Mouse (Mus musculus): Measurements from ENCODE around the gene Nt5dc2. TPM values are rescaled to one million over a fixed set of nuclear protein-coding genes. Genes with fewer than 3 reads are reported as not detected.
A peak's percentile ranks its signal among the peaks of the same experiment; 100 is the strongest.

Gene Nt5dc2
- total RNA-seq, 1 experiment from 2014 or later: 48.5 TPM

DNA sequence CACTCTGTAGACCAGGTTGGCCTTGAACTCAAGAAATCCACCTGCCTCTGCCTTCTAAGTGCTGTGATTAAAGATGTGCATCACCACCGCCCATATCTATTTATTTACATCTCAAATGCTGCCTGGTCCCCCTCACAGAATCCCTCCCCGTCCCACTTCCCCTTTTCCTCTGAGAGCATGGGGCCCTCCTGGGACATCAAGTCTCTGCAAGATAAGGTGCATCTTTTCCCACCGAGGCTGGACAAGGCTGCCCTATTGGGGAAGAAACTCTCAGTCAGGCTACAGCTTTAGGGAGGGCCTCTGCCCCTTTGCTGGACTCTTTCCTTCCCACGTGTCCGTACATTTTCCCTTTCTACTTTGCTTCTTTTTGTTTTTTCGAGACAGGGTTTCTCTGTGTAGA lies 38.7 kb downstream of the Nt5dc2 start:
- DNase-seq: no peak

DNA sequence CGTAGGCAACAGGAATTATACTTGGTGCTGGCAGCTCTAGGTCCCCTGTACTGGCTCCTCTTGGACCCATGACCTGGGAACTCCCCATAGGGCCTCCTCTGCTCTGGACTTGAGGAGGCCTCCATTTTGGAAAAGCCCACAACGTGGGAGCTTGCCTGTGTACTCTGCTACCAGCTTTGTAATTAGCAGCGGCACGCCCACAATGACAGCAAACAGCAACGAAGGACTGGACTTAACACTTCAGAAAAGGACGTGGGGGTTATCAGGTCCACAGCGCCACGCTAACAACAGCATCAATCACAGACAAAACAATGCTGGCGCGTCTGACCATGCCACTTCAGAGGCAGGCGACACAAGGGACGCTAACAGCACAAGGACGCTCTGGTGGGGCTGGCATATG lies 40.1 kb downstream of the Nt5dc2 start:
- no peak for DNase-seq

DNA sequence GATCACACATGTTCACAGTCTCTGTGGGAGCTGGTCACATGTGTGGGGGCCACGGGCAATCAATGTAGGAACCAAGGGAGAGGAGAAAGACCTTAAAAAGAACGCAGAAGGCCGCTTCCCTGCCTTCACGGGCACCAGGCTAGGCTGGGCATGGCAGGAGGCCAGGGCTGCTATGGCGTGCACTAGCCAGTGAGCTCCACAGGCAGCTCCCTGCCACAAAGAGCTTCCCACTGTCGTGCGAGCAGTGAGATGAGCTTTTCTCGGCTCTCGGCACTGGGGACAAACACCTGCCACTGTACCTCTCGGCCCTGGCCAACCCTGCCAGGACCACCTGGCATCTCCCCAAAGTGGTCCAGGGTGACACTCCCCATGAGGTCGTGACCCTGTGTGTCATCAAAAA lies 40.5 kb downstream of the Nt5dc2 start:
- DNase-seq: peak; percentile 57

DNA sequence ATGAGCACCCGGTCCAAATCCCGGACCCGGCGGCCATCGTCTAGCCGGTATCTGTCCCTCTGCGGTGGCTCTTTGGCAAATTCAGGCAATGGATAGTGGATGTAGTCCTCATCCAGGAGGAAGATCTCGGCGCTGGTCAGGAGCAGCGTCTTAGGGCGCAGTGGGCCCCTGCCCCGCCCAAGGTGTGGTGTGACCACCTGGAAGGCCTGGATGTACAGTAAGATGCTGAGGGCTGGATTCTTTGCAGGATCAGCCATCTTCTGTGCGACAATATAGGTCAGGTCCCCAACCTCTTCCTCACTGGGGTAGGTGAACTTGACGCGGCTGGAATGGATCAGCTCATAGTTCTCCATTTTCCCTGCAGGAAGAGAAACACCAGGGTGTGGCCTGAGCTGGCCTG lies 41.0 kb downstream of the Nt5dc2 start:
- no peak for DNase-seq

DNA sequence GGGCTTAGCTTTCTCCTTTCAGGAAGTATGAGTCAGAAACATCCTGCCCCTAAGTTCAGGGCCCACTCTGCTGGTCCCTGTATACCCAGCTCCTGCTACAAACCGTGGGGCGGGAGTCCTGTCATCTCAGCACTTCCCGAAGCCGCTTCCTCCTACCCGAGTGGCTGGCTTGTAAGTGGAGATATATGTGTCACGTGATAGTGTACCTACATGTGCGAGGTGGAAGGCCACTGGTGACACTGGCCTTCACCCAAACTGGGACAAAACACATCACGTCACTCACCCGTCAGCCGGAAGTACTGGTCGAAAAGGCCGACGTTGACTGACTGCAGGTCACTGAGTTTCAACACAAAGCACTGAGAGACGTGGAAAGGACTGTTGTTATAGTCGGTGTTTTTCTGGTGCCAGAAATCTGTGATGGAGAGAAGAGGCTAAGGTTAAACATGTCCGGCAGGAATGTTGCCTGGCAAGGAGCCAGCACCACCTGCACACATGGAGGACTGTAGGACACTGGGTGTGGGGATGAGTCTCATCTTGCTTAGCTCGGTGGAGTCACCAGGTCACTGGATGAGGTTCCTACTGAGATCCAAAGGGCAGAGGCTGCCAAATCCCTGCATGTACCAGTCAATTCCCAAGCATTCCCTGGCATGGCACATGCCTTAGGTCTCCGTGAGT lies 42.1 kb downstream of the Nt5dc2 start:
- peak; percentile 48 for DNase-seq

DNA sequence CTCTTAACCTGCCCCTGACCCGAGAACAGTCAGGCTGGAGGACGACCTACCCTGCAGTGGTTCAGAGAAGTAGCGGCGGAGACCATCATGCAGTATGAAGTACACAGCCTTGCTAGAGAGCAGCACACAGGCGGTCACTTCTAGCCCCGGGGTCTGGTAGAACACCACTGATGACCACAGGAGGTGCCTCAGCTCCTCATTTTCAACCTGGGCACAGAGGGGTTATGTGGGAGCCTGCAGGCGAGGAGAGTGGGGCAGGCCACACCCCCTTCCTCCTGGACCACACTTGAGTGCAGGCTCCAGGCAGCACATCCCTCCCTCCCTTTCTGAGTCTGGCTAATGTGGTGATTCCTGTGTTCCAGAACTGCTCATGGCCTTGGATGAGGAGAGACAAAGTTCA lies 42.7 kb downstream of the Nt5dc2 start:
- no peak for DNase-seq

DNA sequence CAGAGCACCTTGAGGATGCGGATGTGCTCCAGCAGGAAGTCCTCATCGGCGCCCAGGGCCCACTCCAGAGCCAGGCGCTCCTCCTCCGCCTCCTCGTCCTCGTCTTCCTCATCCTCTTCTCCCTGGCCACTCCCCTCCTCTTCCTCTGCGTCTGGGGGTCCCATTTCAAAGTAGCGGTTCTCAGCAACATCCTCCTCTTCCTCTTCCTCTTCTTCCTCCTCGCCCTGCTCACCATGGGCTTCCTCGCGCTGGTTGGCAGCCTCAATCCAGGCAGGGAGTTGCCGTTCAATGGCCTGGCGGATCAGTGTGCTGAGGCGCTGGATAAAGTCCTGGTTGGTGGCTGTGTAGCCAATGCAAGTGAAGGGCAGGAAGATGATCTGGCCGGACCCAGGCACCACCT lies 46.4 kb downstream of the Nt5dc2 start:
- DNase-seq: no peak

DNA sequence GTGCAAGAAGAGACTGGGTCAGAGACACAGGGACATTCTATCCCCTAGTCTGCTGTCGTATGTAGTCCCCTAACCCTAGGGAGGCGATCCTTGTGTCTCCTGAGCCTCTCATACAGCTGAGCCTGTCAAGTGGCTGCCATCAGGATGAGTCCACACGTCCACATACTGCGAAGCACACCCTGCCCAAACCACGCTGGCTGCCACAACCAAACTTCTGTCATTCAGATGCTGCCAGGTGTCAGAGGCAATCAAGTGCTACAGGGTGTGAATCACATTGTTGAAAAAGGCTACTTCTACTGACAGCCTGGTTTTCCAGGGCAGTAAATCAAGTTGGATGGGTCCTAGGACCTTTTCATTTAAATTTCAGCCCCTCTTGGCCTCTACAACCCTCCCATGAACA lies 46.9 kb downstream of the Nt5dc2 start:
- DNase-seq: no peak

DNA sequence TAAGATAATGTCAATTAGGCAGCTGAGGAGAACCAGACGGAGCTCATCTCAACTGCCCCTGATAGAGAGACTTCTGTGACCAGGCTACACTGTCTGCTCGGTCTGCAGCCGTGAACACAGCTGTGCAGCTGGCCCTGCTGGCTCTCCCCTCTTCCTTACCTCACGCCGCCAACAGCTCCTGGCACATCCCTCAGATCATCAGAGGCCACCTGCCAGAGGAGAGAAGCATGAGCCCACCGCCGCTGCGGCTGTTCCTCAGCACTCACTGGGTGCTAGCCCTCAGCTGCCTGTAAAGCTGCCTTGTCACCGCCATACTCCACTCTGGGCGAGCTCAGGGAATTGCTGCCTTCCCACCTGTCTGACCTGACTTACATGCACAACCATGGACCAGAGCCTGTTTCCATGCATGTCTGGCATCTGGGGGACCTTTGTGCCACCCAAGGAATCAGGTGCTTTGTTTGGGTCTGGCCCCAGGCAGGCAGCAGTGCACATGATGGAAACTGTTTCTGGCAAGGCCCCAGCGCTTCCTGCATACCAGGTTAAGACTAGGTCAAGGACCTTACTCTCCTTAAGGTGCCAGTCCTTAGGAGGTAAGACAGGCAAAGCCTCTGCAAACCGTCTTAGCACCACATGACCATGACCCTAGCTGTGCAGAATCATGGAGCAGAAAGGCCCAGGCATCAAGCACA lies 49.0 kb downstream of the Nt5dc2 start:
- DNase-seq: no peak

DNA sequence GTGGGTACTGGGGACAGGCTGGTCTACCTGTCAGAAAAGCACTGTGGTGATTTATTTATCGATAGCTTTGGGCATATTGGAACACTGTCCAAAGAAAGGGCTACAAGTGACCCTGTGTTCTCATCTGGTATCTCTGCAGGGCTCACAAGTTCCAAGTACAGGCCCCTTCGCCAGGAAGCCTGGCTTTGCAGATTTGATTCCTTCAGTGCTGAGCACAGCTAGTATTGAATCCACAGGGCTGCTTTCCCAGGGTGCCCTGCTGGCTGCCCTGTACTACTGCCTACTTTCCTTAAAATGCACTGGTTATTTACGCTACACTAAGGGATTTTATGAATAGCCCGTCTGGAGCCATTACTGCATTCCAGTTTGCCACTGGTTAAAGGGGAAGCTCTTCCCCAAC lies 50.7 kb downstream of the Nt5dc2 start:
- DNase-seq: no peak

DNA sequence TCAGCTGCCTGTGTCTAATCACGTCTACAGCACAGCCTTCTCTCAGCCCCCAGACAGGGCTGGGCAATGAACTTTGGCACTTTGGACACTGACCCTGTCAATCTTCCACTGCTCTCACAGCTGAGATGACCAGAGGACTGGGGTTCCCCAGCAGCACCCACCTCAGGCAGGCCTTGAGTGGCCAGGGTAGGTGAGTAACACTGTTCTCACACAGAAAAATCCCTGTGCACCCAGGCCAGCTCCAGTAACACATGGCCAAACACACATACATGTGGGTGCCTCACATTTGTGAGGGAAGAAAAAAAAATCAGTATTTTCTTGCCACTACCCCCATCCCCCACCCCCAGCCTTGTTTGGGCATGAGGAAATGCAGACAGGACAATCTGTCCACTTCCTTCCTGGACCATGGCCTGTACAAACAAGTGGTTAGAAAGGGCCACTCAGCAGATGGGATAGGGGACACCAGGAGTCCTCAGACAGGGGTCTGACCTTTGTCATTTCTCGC lies 52.0 kb downstream of the Nt5dc2 start:
- DNase-seq: no peak

DNA sequence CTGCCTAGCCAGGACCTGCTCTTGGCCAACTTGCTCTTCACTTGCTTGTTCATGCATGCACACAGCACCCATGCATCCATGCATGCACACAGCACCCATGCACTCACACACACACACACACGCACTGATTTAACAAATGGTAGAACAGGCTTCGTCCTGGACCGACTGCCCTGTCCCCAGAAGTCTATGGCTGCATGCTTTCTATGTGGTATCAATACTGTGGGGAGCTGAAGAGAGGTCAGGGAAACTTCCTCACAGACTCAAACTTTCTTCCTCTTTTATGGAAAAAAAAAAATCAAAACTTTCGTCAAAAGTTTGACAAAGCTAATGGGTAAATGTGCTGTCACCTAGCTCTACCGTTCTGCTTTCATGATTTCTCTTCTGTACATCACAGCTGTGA lies 52.7 kb downstream of the Nt5dc2 start:
- no peak for DNase-seq

DNA sequence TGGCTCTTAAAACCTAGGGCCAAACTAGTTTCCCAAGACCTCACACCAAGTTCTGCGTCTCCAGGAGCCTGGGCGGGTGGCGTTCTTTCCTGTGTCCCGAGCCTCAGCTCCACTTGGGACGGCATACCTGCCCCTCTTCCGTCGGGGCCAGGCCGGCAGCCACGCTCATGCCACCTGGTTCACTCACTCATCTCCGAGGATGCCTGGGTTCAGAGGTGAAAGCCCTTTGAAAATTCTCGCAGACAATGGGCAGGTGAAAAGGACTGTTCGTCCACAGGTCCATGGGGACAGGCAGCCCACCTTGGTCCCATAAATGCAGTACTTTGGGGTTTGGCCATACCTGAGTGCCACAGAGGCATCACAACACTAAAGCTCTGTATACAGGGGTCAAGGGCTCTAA lies 53.3 kb downstream of the Nt5dc2 start:
- no peak for DNase-seq

DNA sequence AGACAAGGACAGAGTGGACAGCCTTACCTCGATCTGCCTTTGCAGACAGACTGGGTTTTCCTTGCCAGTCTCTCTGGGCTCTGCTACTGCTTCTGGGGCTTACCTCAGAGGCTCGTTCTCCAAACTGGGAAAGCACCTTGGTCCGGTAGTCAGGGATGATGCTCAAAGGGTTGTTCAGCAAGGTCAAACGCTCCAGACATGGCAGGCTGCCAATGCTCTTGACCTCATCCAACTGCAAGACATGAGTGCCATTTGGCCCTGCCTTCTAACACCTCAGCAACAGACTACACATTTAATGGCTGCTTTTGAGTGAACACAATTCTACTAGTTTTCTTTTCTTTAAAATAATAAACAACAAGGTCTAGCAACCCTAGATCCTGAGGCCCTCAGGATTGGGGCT lies 55.8 kb downstream of the Nt5dc2 start:
- peak; percentile 76 for DNase-seq

Other genes starting within 250 kb of the Nt5dc2 start
- gene Itih4, start 244.6 kb upstream of the Nt5dc2 start, total RNA-seq (2021): 17.0 and 261 TPM in 2 replicates
- gene Itih3, start 207.3 kb upstream of the Nt5dc2 start, total RNA-seq (2021): 7.8 and 111 TPM in 2 replicates
- gene Itih1, start 187.8 kb upstream of the Nt5dc2 start, total RNA-seq (2021): 4.1 and 73.6 TPM in 2 replicates
- 9.4 and 12.0 TPM in 2 replicates for gene Nek4, start 179.7 kb upstream of the Nt5dc2 start, total RNA-seq (2021)
- gene Glt8d1, start 129.7 kb upstream of the Nt5dc2 start, total RNA-seq (2021): 35.3 and 42.0 TPM in 2 replicates
- 221 and 225 TPM in 2 replicates for gene Spcs1, start 129.4 kb upstream of the Nt5dc2 start, total RNA-seq (2021)
- 59.7 and 59.9 TPM in 2 replicates for gene Pbrm1, start 111.9 kb upstream of the Nt5dc2 start, total RNA-seq (2021)
- gene Gnl3, start 111.9 kb upstream of the Nt5dc2 start, total RNA-seq (2021): 87.7 and 93.9 TPM in 2 replicates
- 75.2 and 104 TPM in 2 replicates for gene Smim4, start 2.1 kb upstream of the Nt5dc2 start, total RNA-seq (2021)
- gene Stab1, start 37.6 kb downstream of the Nt5dc2 start, total RNA-seq (2021): 74.4 and 78.6 TPM in 2 replicates
- gene Tnnc1, start 77.3 kb downstream of the Nt5dc2 start, total RNA-seq (2021): 0.67 and 1.3 TPM in 2 replicates
- 269 and 295 TPM in 2 replicates for gene Nisch, start 85.9 kb downstream of the Nt5dc2 start, total RNA-seq (2021)
- gene Sema3g, start 86.8 kb downstream of the Nt5dc2 start, total RNA-seq (2021): 10.9 and 13.9 TPM in 2 replicates
- 6.8 and 9.6 TPM in 2 replicates for gene Phf7, start 120.3 kb downstream of the Nt5dc2 start, total RNA-seq (2021)
- gene Bap1, start 120.4 kb downstream of the Nt5dc2 start, total RNA-seq (2021): 58.5 and 62.4 TPM in 2 replicates
- 1.0 and 1.2 TPM in 2 replicates for gene Dnah1, start 192.8 kb downstream of the Nt5dc2 start, total RNA-seq (2021)
- 36.8 and 41.2 TPM in 2 replicates for gene Capn7, start 205.6 kb downstream of the Nt5dc2 start, total RNA-seq (2021)